Mouse (Mus musculus) MEL (cell line): ENCODE results near the gene Tmem200a. TPM values are rescaled to one million over a fixed set of nuclear protein-coding genes. Genes with fewer than 3 reads are reported as not detected.

Experiments
- DNase-seq: peaks from one replicate; pipeline ENCODE4 v3.0.0; 2011; ENCODE audit warnings: low read depth, low spot score
- H3K27ac ChIP-seq: 2 replicates; pipeline ENCODE4 v1.5.1; 2012; ENCODE audit warnings: low read depth, mild to moderate bottlenecking, control low read depth, low read length, moderate library complexity; ENCODE audit not compliant: control insufficient read depth
- H3K27me3 ChIP-seq, 2 experiments: fragments of 150-350 bp in 1 of 2; sonication (generic) in 1 of 2; 2 replicates each; pipeline ENCODE4 v1.6.1; 2012; ENCODE audit warnings: low read length in 2 of 2, mild to moderate bottlenecking in 2 of 2, improper control_type of control experiment in 1 of 2, moderate library complexity in 1 of 2; ENCODE audit not compliant: insufficient read depth in 2 of 2, control insufficient read depth in 1 of 2
- H3K36me3 ChIP-seq, 2 experiments: 2 replicates each; pipeline ENCODE4 v1.6.1; 2012 to 2014; ENCODE audit warnings: low read length in 2 of 2, improper control_type of control experiment in 1 of 2, inconsistent platforms in 1 of 2, mild to moderate bottlenecking in 1 of 2; ENCODE audit not compliant: insufficient read depth in 2 of 2, control insufficient read depth in 1 of 2
- H3K4me1 ChIP-seq, 2 experiments: fragments of 150-350 bp in 1 of 2; sonication (generic) in 1 of 2; 2 replicates each; pipeline ENCODE4 v1.6.1; 2012; ENCODE audit warnings: low read length in 2 of 2, improper control_type of control experiment in 1 of 2, mild to moderate bottlenecking in 1 of 2; ENCODE audit not compliant: insufficient read depth in 2 of 2, control insufficient read depth in 1 of 2
- H3K4me3 ChIP-seq, 2 experiments: fragments of 150-350 bp in 1 of 2; sonication (generic) in 1 of 2; 2 replicates each; pipeline ENCODE4 v1.5.1; 2012; ENCODE audit warnings: low read depth in 2 of 2, low read length in 2 of 2, mild to moderate bottlenecking in 2 of 2, moderate library complexity in 2 of 2, control low read depth in 1 of 2, improper control_type of control experiment in 1 of 2; ENCODE audit not compliant: control insufficient read depth in 1 of 2, insufficient read depth in 1 of 2
- H3K79me2 ChIP-seq: 2 replicates; pipeline ENCODE4 v1.6.1; 2012; ENCODE audit warnings: mild to moderate bottlenecking, low read length, moderate library complexity; ENCODE audit not compliant: control insufficient read depth, poor library complexity, insufficient read depth
- H3K9ac ChIP-seq: 2 replicates; pipeline ENCODE4 v1.6.1; 2012; ENCODE audit warnings: low read depth, mild to moderate bottlenecking, control low read depth, low read length, moderate library complexity; ENCODE audit not compliant: control insufficient read depth, poor library complexity, severe bottlenecking
- H3K9me3 ChIP-seq: fragments of 150-350 bp; sonication (generic); replicated peaks from 2 replicates; pipeline ENCODE4 v1.6.1; 2012; ENCODE audit warnings: mild to moderate bottlenecking, low read length, improper control_type of control experiment, moderate library complexity; ENCODE audit not compliant: insufficient read depth
- CHD1 ChIP-seq: IDR thresholded peaks from 2 replicates; pipeline ENCODE4 v1.6.1; 2012; ENCODE audit warnings: low read depth, mild to moderate bottlenecking, inconsistent platforms, low read length, improper control_type of control experiment
- CHD2 ChIP-seq: IDR thresholded peaks from 2 replicates; pipeline ENCODE4 v1.6.1; 2011; ENCODE audit warnings: low read length, improper control_type of control experiment
- E2F4 ChIP-seq: IDR thresholded peaks from 2 replicates; pipeline ENCODE4 v1.6.1; 2011; ENCODE audit warnings: low read depth, low read length, improper control_type of control experiment, borderline replicate concordance
- ELF1 ChIP-seq: IDR thresholded peaks from 2 replicates; pipeline ENCODE4 v1.6.1; 2014; ENCODE audit warnings: low read depth, mild to moderate bottlenecking, inconsistent platforms, low read length, improper control_type of control experiment, moderate library complexity
- GABPA ChIP-seq: IDR thresholded peaks from 2 replicates; pipeline ENCODE4 v1.6.1; 2012; ENCODE audit warnings: low read depth, mild to moderate bottlenecking, inconsistent platforms, low read length, improper control_type of control experiment, moderate library complexity
- JUND ChIP-seq: IDR thresholded peaks from 2 replicates; pipeline ENCODE4 v1.6.1; 2011; ENCODE audit warnings: low read depth, mild to moderate bottlenecking, improper control_type of control experiment, low read length
- KAT2A ChIP-seq: conservative IDR thresholded peaks from 2 replicates; pipeline ENCODE4 v1.6.1; 2012; ENCODE audit warnings: low read depth, low read length, improper control_type of control experiment, inconsistent platforms
- MAZ ChIP-seq: IDR thresholded peaks from 2 replicates; pipeline ENCODE4 v1.6.1; 2012; ENCODE audit warnings: low read depth, mild to moderate bottlenecking, inconsistent platforms, low read length, improper control_type of control experiment
- MEF2A ChIP-seq: IDR thresholded peaks from 2 replicates; pipeline ENCODE4 v1.6.1; 2014; ENCODE audit warnings: low read depth, mild to moderate bottlenecking, inconsistent platforms, low read length, improper control_type of control experiment; ENCODE audit not compliant: poor library complexity, insufficient replicate concordance, severe bottlenecking; ENCODE audit errors: extremely low read depth
- MXI1 ChIP-seq: IDR thresholded peaks from 2 replicates; pipeline ENCODE4 v1.6.1; 2011; ENCODE audit warnings: mild to moderate bottlenecking, low read depth, low read length, improper control_type of control experiment
- MYB ChIP-seq: IDR thresholded peaks from 2 replicates; pipeline ENCODE4 v1.6.1; 2011; ENCODE audit warnings: mild to moderate bottlenecking, low read depth, low read length, improper control_type of control experiment
- POLR2A ChIP-seq, 2 experiments: IDR thresholded peaks; 2 replicates each; pipeline ENCODE4 v1.6.1; 2011 to 2012; ENCODE audit warnings: low read length in 2 of 2, mild to moderate bottlenecking in 2 of 2, control low read depth in 1 of 2, improper control_type of control experiment in 1 of 2, low read depth in 1 of 2, moderate library complexity in 1 of 2; ENCODE audit not compliant: control insufficient read depth in 1 of 2, insufficient read depth in 1 of 2, poor library complexity in 1 of 2
- POLR2AphosphoS5 ChIP-seq: IDR thresholded peaks from 2 replicates; pipeline ENCODE4 v1.6.1; 2012; ENCODE audit warnings: low read depth, borderline replicate concordance, mild to moderate bottlenecking, inconsistent platforms, low read length, moderate library complexity, mixed read lengths
- RAD21 ChIP-seq: IDR thresholded peaks from 2 replicates; pipeline ENCODE4 v1.6.1; 2011; ENCODE audit warnings: mild to moderate bottlenecking, low read depth, low read length, improper control_type of control experiment
- SIN3A ChIP-seq: IDR thresholded peaks from 2 replicates; pipeline ENCODE4 v1.6.1; 2012; ENCODE audit warnings: low read length, improper control_type of control experiment, inconsistent platforms
- SMC3 ChIP-seq: IDR thresholded peaks from 2 replicates; pipeline ENCODE4 v1.6.1; 2011; ENCODE audit warnings: low read depth, low read length, improper control_type of control experiment
- TCF12 ChIP-seq: IDR thresholded peaks from 2 replicates; pipeline ENCODE4 v1.6.1; 2014; ENCODE audit warnings: low read depth, mild to moderate bottlenecking, inconsistent platforms, low read length, improper control_type of control experiment, moderate library complexity
- UBTF ChIP-seq: IDR thresholded peaks from 2 replicates; pipeline ENCODE4 v1.6.1; 2012; ENCODE audit warnings: low read depth, mild to moderate bottlenecking, inconsistent platforms, low read length, improper control_type of control experiment, moderate library complexity, borderline replicate concordance; ENCODE audit not compliant: insufficient read depth
- USF1 ChIP-seq: IDR thresholded peaks from 2 replicates; pipeline ENCODE4 v1.6.1; 2014; ENCODE audit warnings: low read depth, mild to moderate bottlenecking, inconsistent platforms, low read length, improper control_type of control experiment, moderate library complexity
- USF2 ChIP-seq, 2 experiments: IDR thresholded peaks; 2 replicates each; pipeline ENCODE4 v1.6.1; 2011 to 2012; ENCODE audit warnings: improper control_type of control experiment in 2 of 2, low read length in 2 of 2, borderline replicate concordance in 1 of 2, inconsistent platforms in 1 of 2, low read depth in 1 of 2, mild to moderate bottlenecking in 1 of 2; ENCODE audit not compliant: insufficient read depth in 1 of 2
- polyA plus RNA-seq, 2 experiments: library from polyadenylated mRNA; stranded (reverse) in 1 of 2; unstranded in 1 of 2; fragments of >175 nt in 1 of 2; fragments of >200 nt in 1 of 2; gene quantifications; 2 replicates each; pipeline versions ENCODE4 v1.2.1 to v1.2.4; 2012; ENCODE audit warnings: low replicate concordance in 2 of 2, low read depth in 1 of 2; ENCODE audit not compliant: insufficient read length in 2 of 2, insufficient read depth in 1 of 2, missing spikeins in 1 of 2
- total RNA-seq: library from RNA; depleted of rRNA; stranded (reverse); fragments of 300-350 nt; gene quantifications from 2 replicates; pipeline ENCODE4 v1.2.3, GENCODE M21; 2012

Tmem200a gene
- total and polyA plus RNA-seq, 3 experiments, result not detected

DNA sequence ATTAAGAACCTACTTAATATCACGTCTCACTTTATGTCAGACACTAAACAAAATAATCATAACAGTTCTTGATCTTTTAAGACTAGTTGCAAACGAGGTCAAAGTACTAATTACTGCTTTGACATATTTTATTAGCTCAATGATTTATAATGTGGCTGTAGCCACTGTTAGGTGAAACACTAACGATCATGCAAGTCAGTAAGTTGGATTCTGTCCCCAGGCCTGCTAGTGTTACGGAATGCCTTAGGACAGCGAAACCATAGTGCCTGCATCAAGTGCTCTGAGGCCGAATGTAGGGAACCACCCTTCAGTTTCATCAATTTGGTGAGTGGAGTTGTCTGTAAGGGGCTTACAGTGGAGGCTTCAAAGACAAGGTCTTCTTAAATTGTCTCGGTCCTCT is 126.0 kb downstream of the Tmem200a start:
- TF ChIP-seq JUND (no peak), RAD21 (no peak), MYB (no peak), ELF1 (no peak), MXI1 (no peak), POLR2AphosphoS5 (no peak)
- Histone ChIP-seq H3K27me3 (no peaks in the 10 kb centered on the region), H3K79me2 (no peaks in the 10 kb centered on the region), H3K36me3 (no peaks in the 10 kb centered on the region), H3K9ac (no peak overlapping the region), H3K9me3 (no peaks in the 10 kb centered on the region), H3K4me1 (no peaks in the 10 kb centered on the region), H3K27ac (no peak overlapping the region), H3K4me3 (no peak overlapping the region)
- no peak for DNase-seq

DNA sequence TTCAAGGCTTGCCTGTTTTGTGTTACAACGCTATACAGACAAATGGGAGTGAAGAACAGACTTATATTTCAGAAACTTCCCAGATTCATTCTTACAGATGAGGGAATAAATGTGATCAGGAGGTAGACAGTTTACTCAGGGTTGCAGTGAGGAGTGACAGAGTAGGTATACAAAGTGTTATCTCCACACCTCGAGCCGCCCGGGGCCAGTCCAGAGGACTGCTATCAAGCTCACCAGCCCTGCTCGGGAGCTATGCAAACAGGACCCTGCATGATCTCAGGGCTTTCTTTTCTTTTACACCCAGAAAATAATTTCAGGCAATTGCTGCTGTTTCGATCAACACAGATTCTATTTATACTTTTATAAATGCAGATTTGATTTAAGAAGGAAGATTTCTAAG is 126.7 kb downstream of the Tmem200a start:
- Histone ChIP-seq H3K4me3 (no peak overlapping the region), H3K79me2 (no peaks in the 10 kb centered on the region), H3K27me3 (no peaks in the 10 kb centered on the region), H3K36me3 (no peaks in the 10 kb centered on the region)
- no peak for TF ChIP-seq KAT2A
- no peak for TF ChIP-seq CHD1
- TF ChIP-seq SMC3, result no peak
- TF ChIP-seq CHD2, result no peak
- TF ChIP-seq USF2 (IDR thresholded peaks at IDR 0.05; ENCODE audit: borderline replicate concordance in 1 of 2, insufficient read depth in 1 of 2, low read depth in 1 of 2, low read length in 2 of 2), result no peak
- no peak for TF ChIP-seq SIN3A
- no peak for TF ChIP-seq UBTF
- TF ChIP-seq MEF2A, result no peak
- no peak for TF ChIP-seq RAD21
- TF ChIP-seq, all 39 proteins: peak for 0
- Histone ChIP-seq H3K9me3 (no peaks in the 10 kb centered on the region), H3K9ac (no peak overlapping the region), H3K27ac (no peak overlapping the region), H3K4me1 (no peaks in the 10 kb centered on the region)
- DNase-seq, result no peak

DNA sequence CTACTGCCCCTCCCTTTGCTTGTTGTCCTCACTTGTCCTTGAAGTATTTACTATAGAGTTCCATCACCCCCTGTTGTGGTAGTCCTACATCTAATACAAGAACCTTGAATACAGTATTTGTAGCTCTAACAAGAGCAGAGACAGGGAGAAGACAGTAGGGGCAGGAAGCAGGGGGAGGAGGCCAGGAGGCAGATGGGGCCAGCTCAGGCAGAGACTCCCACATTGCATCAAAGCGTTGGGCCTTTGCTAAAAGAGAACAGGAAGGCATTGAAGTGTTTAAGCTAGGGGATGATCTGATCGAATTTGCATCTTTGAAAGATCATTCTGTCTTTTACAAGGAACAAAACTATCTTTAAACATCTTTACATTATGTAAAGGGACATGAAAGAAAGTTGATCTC is 133.0 kb downstream of the Tmem200a start:
- no peaks in the 10 kb centered on the region for H3K27me3 ChIP-seq
- no peaks in the 10 kb centered on the region for H3K79me2 ChIP-seq
- no peak overlapping the region for H3K27ac ChIP-seq
- H3K9me3 ChIP-seq, result no peaks in the 10 kb centered on the region
- no peak for DNase-seq
- H3K4me3 ChIP-seq, result no peak overlapping the region
- no peak for TF ChIP-seq USF2 (IDR thresholded peaks at IDR 0.05; ENCODE audit: borderline replicate concordance in 1 of 2, insufficient read depth in 1 of 2, low read depth in 1 of 2, low read length in 2 of 2)
- no peak for TF ChIP-seq GABPA
- no peak for TF ChIP-seq POLR2A (IDR thresholded peaks at IDR 0.05; ENCODE audit: control insufficient read depth in 1 of 2, insufficient read depth in 1 of 2, low read depth in 1 of 2, low read length in 2 of 2, poor library complexity in 1 of 2)
- no peak for TF ChIP-seq E2F4
- TF ChIP-seq MAZ, result no peak
- TF ChIP-seq TCF12, result no peak
- TF ChIP-seq USF1, result no peak
- TF ChIP-seq POLR2AphosphoS5, result no peak
- TF ChIP-seq, all 39 proteins: peak for 0
- H3K36me3 ChIP-seq, result no peaks in the 10 kb centered on the region
- H3K9ac ChIP-seq, result no peak overlapping the region
- H3K4me1 ChIP-seq, result no peaks in the 10 kb centered on the region
